Mouse (Mus musculus): ENCODE data around the gene Unc79.

The Unc79 gene

DNA sequence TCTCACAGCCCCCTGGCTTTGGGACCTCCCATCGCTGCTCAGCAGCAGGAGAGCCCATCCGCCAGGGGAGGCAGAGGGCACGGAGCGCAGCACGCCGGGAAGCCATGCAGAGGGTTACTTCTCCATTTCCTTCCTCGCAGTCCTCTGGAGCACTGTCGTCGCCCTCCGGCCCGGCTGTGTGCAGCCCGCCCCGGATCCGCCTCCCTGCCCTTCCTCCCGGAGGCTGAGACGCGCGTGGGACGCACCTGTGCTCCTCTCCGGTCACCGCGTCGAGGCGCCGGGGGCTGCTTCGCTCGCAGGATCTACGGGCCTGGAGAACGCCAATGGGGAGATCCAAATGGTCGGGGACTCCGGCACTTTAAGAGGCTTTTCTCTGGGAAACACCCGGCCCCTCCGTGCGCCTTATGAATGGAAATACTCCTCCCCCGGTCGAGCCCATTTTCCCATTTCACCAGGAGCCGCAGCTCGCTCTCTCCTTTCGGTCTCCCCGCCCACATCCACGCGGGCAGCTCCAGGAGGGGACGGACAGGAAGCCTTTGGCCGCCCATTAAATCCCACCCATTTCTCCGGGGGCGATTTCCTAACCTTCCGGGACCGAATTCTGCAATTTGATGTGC is at the start of gene Unc79:
TSS of gene Unc79 (plus strand) at position 82 of the 617 bp plus-strand sequence.
- DNase-seq (ENCODE audit: inconsistent ontology term): peak; percentile 88

DNA sequence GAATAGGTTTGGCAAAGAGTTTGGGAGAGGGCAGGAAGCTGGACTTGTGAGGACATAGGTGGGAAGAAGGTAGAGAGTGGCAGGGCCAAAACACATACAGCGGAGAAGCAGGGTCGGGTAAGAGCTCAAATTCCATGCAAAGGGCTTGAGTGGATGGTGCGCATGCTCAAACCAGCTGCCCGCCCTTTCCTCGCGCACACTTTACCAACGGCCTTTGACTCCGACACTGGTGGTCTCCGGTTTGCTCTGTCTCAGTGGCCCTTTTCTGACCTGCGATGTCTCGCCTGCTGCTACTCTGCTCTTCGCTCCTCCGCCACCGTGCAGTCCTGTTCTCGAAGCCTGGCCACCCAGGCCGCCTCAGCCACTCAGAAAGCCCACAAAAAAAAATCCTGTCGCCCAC is 49.6 kb upstream of the Unc79 start, which contains the start of gene Cox8c:
TSS of gene Cox8c (plus strand) at position 226 of the 400 bp plus-strand sequence.
- no peak for DNase-seq (ENCODE audit: inconsistent ontology term)

DNA sequence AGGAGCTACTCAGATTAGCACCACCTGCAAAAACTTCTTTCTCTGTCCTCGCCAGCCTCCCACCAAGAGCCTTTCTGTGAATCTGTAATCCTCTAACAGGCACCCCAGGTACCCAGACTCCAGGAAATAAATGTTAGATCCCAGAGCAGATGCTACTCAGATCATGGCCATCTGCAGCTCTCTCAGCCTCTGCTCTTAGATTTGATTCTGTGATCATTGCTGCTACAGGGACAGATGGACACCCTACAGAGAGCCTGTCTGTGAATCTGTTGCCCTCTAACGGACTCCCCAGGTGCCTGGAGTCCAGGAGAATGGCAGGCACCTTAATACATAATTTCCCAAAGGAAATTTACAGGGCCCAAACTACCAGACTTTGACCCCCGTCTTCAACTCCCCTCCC is 40.5 kb upstream of the Unc79 start:
- DNase-seq (ENCODE audit: inconsistent ontology term): no peak

DNA sequence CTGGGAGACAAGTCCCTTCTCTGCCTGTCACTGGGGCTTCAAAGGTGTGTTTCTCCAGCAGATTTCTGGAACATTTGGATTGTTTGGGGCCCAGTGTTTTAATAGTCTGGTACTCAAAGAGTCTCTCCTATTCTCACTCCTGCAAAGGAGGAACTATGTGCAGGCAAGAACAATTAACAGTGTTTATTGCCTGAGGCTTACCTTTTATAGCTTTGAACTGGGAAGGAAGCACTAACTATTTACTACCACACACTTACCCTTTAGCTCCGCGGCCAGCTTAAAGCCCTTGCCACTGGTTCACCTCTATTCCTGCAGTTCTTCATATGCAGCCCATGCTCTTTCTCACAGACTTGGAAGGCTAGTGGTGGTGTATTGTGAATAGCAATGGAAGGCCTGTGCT is 32.6 kb upstream of the Unc79 start:
- DNase-seq (ENCODE audit: inconsistent ontology term): no peak

DNA sequence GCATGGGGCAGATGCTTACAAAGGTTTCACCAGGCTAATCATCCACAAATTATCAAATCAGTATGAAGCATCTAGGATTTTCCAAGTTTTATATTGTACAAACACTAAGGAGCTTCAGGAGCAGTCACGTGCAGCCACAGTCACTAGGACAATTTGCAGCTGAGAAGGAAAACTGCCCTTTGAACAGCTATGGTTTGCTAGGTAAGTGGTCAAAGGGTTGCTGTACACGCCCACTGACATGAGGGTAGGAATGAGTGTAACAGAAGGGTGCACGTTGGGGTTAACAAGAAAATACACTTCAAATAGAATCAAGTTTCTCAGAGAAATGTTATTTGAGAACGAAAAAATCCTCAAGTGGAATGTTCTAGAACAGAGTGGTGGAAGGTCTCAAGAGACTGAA is 18.9 kb upstream of the Unc79 start:
- DNase-seq (ENCODE audit: inconsistent ontology term): no peak

DNA sequence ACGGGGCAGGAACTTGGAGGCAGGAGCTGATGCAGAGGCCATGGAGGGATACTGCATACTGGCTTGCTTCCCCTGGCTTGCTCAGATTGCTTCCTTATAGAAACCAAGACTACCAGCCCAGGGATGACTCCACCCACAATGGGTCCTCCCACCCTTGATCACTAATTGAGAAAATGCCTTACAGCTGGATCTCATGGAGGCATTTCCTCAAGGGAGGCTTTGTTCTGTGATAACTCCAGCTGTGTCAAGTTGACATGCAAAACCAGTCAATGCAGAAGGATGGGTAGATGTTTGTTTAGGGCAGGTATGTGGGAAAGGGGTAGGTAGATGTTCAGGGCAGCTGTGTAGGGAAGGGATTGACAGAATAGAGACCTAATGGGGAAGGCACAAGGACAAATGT is 18.3 kb upstream of the Unc79 start:
- DNase-seq (ENCODE audit: inconsistent ontology term): no peak

DNA sequence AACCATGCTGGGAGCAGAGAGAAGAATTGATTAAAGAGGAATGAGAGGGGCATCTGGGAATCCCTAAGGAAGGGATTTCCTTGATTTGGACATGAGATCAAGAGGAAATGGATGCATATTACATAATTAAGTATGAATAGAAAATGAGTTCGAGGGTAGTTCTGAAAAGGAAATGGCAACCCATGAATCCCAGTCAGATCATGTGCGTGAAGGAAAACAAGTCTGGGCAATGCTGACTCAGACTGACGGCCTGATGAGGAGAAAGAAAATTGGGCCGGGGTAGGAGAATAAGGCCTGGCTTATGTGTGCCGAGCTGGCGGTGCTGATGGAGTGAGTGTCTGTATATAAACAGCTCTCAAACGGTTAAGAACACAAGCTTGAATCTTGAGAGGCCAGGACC is 17.9 kb upstream of the Unc79 start:
- no peak for DNase-seq (ENCODE audit: inconsistent ontology term)

DNA sequence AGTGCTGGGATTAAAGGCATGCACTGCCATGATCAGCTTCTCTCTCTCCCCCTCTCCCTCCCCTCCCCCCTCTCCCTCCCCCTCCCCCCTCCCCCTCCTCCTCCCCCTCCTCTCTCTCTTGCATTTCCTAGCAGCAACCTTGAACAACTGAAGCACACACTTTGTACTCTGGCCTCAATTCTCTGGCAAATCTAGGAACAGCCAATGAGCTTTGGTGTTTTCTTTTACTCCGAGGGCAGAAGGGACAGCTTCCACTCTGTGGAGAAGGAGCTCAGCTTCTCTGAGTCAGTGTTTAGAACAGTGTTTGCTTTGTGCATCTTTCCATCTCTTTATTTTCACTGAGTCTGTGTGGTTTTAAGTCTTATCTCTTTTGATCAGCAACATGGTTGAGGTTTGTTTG is 12.8 kb upstream of the Unc79 start:
- no peak for DNase-seq (ENCODE audit: inconsistent ontology term)

DNA sequence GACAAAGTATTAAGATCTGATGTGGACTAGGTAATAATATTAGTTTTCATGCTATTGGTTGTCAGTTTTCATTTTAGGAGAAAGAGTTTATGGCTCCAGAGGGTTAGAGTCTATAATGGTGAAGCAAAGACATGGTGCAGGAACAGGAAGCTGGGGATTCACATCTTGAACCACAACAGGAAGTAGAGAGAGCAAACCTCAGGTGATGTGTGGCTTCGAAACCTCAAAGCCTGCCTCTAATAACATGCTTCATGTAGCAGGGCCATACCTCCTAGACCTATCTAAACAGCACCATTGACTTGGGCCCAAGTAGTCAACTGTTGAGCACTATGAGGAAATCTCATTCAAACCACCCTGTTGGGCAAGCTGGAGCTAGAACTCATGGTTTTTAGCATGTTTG is 3.1 kb upstream of the Unc79 start:
- DNase-seq (ENCODE audit: inconsistent ontology term): no peak

DNA sequence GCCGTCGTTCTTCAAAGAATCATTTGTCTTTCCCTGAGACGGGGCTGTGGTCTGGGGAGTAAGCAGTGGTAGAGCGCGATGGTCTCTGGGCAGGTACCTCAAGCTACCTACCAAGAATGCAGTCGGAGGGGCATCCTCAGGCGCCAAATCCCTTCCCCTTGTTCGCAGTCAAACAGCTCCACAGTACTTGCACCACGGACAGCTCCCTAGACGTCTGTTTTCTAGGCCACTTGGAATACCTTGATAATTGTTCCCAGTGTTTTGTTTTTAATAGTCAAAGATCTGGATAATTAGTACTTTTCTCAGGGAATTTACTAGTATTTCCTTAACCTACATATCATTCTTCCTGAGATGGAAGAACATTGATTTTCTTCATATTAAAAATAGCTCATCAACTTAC is 833 bp upstream of the Unc79 start:
- DNase-seq (ENCODE audit: inconsistent ontology term): peak; percentile 8

DNA sequence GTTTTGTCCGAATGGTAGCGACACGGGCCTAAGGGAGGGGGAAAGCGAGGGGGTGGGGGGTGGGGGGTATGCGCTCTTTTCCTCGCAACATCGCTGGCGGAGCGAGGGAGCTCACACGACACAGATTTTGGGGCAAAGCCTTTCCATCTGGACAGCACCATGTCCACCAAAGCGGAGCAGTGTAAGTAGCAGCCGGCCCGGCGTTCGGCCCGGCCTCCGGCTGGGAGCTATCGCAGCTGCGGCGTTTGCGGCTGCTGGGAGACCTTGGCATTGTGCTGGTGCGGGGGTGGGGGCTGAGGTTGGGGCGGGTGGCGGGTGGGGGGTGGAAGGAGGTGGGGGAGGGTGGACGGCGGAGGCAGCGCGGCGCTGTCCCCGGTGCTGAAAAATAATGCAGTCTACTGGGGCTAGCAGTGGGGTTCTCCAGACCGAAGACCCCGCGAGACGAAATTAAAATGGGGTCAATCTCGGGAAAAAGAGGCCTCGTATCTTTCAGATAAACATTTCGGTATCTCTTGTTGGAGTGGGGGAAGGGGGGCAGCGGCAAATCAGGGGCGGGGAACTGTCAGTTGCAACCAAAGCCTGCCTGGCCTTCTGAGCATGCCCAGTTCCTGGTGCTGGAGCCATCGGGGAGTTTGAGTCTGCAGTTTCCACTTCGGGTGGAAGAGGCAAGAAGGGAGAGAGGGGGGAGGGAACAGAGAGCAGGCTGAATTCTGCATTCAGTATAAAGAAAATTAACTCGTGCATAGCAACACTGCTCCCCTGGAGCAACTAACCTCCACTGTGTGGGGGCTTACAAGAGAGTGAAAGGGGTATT is 943 bp downstream of the Unc79 start:
- peak; percentile 79 for DNase-seq (ENCODE audit: inconsistent ontology term)

DNA sequence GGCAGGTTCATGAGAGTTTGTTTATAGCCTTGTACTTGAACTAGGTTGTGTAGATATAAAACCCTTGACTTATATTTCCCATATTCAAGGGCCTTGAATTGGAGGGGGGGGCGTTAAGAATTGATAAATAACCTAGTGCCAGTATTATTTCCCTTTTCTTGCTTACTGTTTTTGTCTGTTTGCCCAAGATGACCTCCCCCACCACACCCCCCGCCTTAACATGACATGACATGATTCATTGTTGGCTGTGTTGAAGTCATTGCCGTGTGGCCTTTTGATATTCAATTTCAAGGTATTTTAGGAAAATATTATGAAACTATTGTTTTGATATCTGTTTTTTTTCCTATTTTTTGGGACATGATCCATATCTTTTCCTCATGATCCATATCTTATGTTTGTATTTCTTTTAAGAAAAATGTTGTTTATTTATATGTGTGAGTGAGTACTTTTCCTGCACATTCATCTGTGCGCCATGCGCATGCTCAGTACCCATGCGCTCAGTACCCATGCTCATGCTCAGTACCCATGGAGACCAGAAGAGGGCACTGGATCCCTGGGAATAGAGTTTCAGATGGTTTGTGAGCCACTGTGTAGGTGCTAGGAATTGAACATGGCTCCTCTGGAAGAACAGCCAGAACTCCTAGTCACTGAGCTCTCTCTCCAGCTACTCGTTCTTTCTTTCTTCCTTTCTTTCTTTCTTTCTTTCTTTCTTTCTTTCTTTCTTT is 11.6 kb downstream of the Unc79 start:
- no peak for DNase-seq (ENCODE audit: inconsistent ontology term)

DNA sequence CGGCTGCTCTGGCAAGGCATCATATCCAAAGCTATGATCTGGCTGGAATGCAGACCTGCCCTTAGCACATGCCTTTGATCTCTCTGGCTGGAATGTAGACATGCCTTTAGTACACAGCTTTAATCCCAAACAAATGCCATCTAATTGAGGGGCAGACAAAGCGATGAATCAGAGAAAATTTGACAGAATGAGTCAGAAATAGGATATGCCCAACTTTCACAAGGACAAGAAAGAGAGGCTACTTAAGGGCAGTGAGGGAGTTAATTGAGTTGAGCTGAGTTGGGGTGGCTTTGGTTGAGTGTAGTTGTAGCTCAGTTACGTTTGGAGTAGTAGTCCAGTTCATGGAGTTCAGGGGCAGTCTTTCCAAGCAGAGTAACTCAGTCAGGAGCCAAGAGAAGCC is 12.4 kb downstream of the Unc79 start:
- peak; percentile 85 for DNase-seq (ENCODE audit: inconsistent ontology term)

DNA sequence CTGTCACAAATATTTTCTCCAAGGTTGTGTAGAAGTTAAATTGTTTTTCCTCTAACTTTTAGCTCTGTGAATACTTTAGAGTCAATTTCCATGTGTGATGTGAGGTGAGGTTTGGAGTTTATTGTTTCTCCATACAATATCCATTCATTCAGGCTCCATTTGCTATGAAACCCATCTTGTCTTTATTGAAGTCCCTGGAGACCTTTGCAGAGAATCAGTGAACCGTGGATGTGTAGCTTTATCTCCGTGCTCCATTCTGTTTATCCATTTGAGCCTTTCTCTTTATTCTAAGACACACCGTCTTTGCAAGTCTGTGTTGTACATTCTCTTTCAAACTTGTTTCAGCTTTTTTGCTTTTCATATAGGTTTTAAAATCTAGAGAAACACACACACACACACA is 15.8 kb downstream of the Unc79 start:
- no peak for DNase-seq (ENCODE audit: inconsistent ontology term)

DNA sequence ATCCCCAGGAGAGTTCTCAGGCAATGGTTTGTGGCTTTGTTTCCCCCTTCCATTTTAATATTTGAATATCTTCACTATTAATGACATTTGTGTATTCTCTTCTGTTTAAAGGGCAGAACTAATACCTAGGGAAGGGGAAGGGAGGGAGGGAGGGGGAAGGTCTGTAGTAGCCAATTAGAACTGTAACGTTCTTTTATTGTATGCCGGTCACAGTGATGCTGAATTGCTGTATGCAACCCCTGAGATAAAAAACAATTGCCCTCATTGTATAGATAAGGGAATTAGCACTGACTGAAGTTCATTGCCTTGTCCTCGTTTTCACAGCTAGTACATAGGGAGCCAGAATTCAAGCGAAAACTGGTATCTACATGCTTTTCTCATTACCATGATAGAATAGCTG is 31.9 kb downstream of the Unc79 start:
- no peak for DNase-seq (ENCODE audit: inconsistent ontology term)

DNA sequence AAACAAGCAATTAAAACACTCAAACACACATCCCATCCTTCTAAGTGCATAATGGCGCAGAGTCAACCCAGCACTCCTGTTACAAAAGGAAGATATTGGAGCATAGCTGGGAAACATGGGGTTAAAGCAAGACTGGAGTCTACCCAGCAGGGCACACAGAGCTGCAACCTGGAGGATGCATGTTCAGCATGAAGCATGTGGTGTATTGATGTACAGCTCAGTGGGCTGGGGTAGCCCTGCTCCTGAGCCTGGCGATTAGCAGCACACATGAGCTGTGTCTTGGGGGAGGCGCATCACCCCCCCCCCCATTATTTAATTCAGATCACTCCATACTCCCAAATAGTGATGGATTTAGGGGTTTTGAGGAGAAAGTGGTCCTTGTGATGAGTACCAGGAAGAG is 32.9 kb downstream of the Unc79 start:
- DNase-seq (ENCODE audit: inconsistent ontology term): no peak

DNA sequence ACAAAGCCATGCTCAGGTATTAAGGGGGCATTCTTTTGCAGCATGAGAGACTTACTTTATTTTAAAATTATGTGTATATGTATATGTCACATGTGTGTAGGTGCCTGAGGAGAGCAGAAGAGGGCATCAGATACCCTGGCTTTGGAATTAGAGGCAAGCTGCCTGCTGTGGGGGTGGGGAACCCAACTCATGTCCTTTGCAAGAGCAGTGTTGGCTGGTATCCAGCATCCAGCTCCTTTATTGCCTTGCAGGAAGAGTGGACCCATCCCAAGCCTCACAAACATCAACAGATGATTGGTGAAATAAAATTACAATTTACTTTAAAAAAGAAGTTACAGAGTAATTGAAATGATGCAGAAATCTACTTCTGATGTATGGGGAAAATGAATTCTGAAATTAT is 36.7 kb downstream of the Unc79 start:
- DNase-seq (ENCODE audit: inconsistent ontology term): no peak

DNA sequence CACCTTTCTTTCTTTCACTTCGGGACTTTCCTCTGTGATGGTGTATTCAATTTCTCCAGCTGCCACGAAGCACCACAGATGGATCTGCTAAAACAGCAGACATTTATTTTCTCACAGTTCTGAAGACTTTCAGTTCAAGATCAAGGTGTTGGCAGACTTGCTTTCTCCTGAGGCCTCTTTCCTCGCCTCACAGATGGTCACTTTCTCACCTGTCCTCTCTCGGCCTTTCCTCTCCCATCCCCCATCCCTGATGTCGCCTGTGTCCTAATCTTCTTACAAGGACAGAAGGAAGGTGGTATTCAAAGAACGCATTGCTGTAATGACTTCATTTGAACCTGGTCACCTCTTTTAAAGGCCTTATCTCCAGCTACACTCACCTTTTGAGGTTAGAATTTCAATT is 39.1 kb downstream of the Unc79 start:
- no peak for DNase-seq (ENCODE audit: inconsistent ontology term)

DNA sequence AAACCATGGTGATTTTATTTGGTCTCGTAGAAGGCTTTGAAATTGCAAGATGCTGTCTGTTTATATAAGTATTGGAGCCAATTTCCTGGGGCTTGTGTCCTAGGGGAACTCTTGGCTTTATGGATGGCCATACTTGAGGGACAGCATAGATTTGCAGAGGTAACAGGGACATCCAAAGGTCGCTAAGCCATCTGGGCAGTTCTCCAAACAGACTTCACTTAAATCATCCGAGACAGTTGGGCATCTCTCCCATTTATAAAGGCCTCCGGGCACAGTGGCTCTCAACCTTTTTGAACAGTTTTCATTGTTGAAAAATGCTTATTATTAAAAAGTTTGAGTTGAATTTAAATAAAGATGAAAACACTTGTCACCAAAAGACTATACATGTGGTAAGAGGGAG is 59.8 kb downstream of the Unc79 start:
- DNase-seq (ENCODE audit: inconsistent ontology term): peak; percentile 56

DNA sequence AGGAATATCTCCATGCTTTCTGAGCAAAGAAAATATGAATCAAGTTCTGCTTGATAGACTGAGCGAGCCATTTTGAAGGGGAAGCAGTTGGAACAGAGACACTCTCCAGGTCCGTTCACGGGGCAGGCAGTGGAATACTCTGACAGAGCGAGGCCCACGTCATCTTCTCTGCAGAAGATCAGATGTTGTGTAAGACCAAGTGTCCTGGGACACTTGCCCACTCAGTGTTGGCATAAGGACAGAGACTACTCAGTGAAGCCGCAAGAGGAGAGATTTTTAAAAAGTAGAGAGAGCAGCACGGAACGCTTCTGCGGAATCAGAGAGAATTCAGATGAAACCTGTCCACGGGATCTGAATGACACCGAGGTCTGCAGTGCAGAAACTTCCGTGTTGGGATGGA is 69.5 kb downstream of the Unc79 start:
- DNase-seq (ENCODE audit: inconsistent ontology term): no peak

DNA sequence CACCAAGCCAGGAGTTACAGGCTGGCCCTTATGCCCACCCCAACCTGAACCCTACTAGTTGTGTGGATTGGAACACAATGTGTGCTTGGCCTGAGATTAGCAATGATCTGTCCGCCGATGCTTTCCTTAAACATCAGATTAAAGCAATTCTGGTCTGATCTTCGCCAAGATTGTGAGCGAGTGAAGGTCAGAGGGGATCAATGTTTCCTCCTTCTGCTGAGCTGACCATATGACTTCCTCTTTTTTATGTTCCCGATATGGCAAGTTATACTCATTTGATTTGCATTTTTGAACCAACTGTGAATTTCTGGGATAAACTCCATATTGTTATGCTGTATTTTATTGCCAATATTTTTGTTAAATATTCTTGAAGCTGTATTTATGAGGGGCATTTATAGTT is 88.0 kb downstream of the Unc79 start:
- no peak for DNase-seq (ENCODE audit: inconsistent ontology term)

DNA sequence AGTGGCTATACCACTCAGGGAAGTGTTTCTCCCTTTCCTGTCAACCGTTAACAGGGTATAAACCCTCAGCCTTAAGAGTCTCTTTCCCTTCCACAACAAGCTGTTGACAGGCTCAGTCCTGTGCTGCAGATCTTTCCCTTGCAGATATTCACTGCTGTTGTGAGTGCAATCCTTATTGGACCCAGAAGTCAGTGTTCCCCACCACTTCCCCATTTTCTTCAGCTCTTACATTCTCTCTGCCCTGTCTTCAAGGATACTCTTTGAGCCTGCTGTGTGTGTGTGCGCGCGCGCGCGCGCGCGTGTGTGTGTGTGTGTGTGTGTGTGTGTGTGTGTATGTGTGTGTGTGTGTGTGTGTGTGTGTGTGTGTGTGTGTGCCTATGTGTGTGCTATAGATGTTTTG is 90.7 kb downstream of the Unc79 start:
- no peak for DNase-seq (ENCODE audit: inconsistent ontology term)

DNA sequence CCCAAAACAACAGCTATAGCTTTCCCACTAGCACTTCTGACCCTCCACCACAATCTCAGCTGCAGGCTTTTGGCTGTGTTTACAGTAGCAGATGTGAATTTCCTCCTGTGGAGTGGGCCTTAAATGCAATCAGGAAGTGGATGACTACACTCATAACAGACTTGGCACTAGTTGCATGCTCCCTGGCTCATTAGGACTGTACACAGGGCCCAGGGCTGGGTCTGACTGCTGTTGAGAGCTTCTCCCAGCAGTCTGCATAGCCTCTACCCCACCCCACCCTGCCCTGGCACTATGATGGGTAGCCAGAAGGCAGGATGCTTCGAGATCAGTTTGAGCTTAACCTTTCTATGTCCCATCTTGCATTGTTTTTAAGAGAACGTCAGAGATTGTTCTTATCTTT is 91.5 kb downstream of the Unc79 start:
- no peak for DNase-seq (ENCODE audit: inconsistent ontology term)
